Mouse (Mus musculus) embryo, embryonic 11 days (tissue): ENCODE measurements around the gene Olfr917.

ENCODE experiments used
- DNase-seq: peaks from one replicate; pipeline ENCODE4 v3.0.0-alpha.2; 2015

Gene Olfr917

GRCm38 (mm10) chr9:38665742-38666141 is at the start of gene Olfr917:
Olfr917 (minus strand) TSS chr9:38665842.
- no peak for DNase-seq

- DNase-seq, result no peak
Observed at GRCm38 (mm10) chr9:38674501-38674900, 8.9 kb upstream of the Olfr917 start, which contains the start of gene Olfr918. Olfr918 (minus strand) TSS chr9:38674601.

- no peak for DNase-seq
Observed at GRCm38 (mm10) chr9:38672887-38673286, 7.2 kb upstream of the Olfr917 start.

DNA sequence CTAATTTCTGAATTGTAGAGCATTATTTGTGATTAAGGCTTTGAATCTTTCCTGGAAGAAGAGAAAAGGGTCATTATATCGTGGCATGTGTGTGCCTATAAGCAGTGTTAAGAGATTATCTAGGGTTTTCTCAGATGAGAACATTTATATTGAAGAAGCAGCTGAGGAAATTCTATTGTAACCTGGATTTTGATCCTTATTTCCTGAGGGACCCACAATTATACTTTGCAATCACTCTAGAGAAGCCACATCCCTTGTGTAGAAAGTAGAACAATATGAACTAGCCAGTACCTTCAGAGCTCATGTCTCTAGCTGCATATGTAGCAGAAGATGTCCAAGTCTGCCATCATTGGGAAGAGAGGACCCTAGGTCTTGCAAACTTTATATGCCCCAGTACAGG is 5.9 kb downstream of the Olfr917 start, which contains the start of gene Olfr916:
Gene Olfr916 (minus strand): TSS at position 101 of the 400 bp plus-strand sequence.
- DNase-seq, result no peak

GRCm38 (mm10) chr9:38632406-38632805 is 33.2 kb downstream of the Olfr917 start:
- no peak for DNase-seq
